Mouse (Mus musculus): ENCODE measurements around the gene Dclk3. TPM values are rescaled to one million over a fixed set of nuclear protein-coding genes. Genes with fewer than 3 reads are reported as not detected.

Dclk3 gene
- polyA plus RNA-seq, 1 experiment: 0.27 TPM

- H3K9ac ChIP-seq (ENCODE audit: low read depth, poor library complexity, severe bottlenecking): no peak overlapping the region
- H3K4me1 ChIP-seq (ENCODE audit: control insufficient read depth, insufficient read depth, low read length): no peaks in the 10 kb centered on the region
- no peak overlapping the region for H3K27ac ChIP-seq (ENCODE audit: insufficient read depth, low read length)
These were observed 48.0 kb downstream of the Dclk3 start for GRCm38 (mm10) chr9:111486645-111487477.

GRCm38 (mm10) chr9:111490583-111490982 is 51.7 kb downstream of the Dclk3 start:
- H3K9me3 ChIP-seq (replicated peaks; ENCODE audit: control insufficient read depth, insufficient read depth, low read length, poor library complexity, severe bottlenecking): no peaks in the 10 kb centered on the region
- no peak overlapping the region for H3K4me3 ChIP-seq (ENCODE audit: low read depth, low read length)
- no peaks in the 10 kb centered on the region for H3K4me1 ChIP-seq (ENCODE audit: control insufficient read depth, insufficient read depth, low read length)
- no peak overlapping the region for H3K27ac ChIP-seq (ENCODE audit: insufficient read depth, low read length)
- H3K27me3 ChIP-seq (ENCODE audit: control insufficient read depth, insufficient read depth, low read length, poor library complexity, severe bottlenecking): no peaks in the 10 kb centered on the region
- TF ChIP-seq CTCF (IDR thresholded peaks at IDR 0.05; ENCODE audit: low read depth, low read length) (no peak), EP300 (IDR thresholded peaks at IDR 0.05; ENCODE audit: insufficient read depth, low read depth, low read length) (no peak), POLR2A (IDR thresholded peaks at IDR 0.05; ENCODE audit: insufficient read depth, low read length) (no peak)
- H3K9ac ChIP-seq (ENCODE audit: low read depth, poor library complexity, severe bottlenecking): no peak overlapping the region
- no peaks in the 10 kb centered on the region for H3K36me3 ChIP-seq (ENCODE audit: control insufficient read depth, insufficient read depth, low read length, poor library complexity, severe bottlenecking)

More at GRCm38 (mm10) chr9:111486645-111487477, 48.0 kb downstream of the Dclk3 start:
- Histone ChIP-seq H3K27me3 (ENCODE audit: control insufficient read depth, insufficient read depth, low read length, poor library complexity, severe bottlenecking) (no peaks in the 10 kb centered on the region), H3K36me3 (ENCODE audit: control insufficient read depth, insufficient read depth, low read length, poor library complexity, severe bottlenecking) (no peaks in the 10 kb centered on the region), H3K4me3 (ENCODE audit: low read depth, low read length) (no peak overlapping the region), H3K9me3 (replicated peaks; ENCODE audit: control insufficient read depth, insufficient read depth, low read length, poor library complexity, severe bottlenecking) (no peaks in the 10 kb centered on the region)
- TF ChIP-seq EP300 (IDR thresholded peaks at IDR 0.05; ENCODE audit: insufficient read depth, low read depth, low read length): no peak
- TF ChIP-seq POLR2A (IDR thresholded peaks at IDR 0.05; ENCODE audit: insufficient read depth, low read length): no peak
- TF ChIP-seq CTCF (IDR thresholded peaks at IDR 0.05; ENCODE audit: low read depth, low read length): no peak

GRCm38 (mm10) chr9:111491280-111491679 is 52.4 kb downstream of the Dclk3 start:
- H3K9ac ChIP-seq (ENCODE audit: low read depth, poor library complexity, severe bottlenecking): no peak overlapping the region
- no peak overlapping the region for H3K4me3 ChIP-seq (ENCODE audit: low read depth, low read length)
- H3K4me1 ChIP-seq (ENCODE audit: control insufficient read depth, insufficient read depth, low read length): no peaks in the 10 kb centered on the region
- H3K27me3 ChIP-seq (ENCODE audit: control insufficient read depth, insufficient read depth, low read length, poor library complexity, severe bottlenecking): no peaks in the 10 kb centered on the region
- H3K36me3 ChIP-seq (ENCODE audit: control insufficient read depth, insufficient read depth, low read length, poor library complexity, severe bottlenecking): no peaks in the 10 kb centered on the region
- no peaks in the 10 kb centered on the region for H3K9me3 ChIP-seq (replicated peaks; ENCODE audit: control insufficient read depth, insufficient read depth, low read length, poor library complexity, severe bottlenecking)
- TF ChIP-seq POLR2A (IDR thresholded peaks at IDR 0.05; ENCODE audit: insufficient read depth, low read length): no peak
- no peak for TF ChIP-seq EP300 (IDR thresholded peaks at IDR 0.05; ENCODE audit: insufficient read depth, low read depth, low read length)
- TF ChIP-seq CTCF (IDR thresholded peaks at IDR 0.05; ENCODE audit: low read depth, low read length): no peak
- no peak overlapping the region for H3K27ac ChIP-seq (ENCODE audit: insufficient read depth, low read length)

- TF ChIP-seq EP300 (IDR thresholded peaks at IDR 0.05; ENCODE audit: insufficient read depth, low read depth, low read length): no peak
- no peak for TF ChIP-seq CTCF (IDR thresholded peaks at IDR 0.05; ENCODE audit: low read depth, low read length)
- TF ChIP-seq POLR2A (IDR thresholded peaks at IDR 0.05; ENCODE audit: insufficient read depth, low read length): no peak
- H3K27me3 ChIP-seq (ENCODE audit: control insufficient read depth, insufficient read depth, low read length, poor library complexity, severe bottlenecking): no peaks in the 10 kb centered on the region
- H3K4me3 ChIP-seq (ENCODE audit: low read depth, low read length): no peak overlapping the region
- H3K9me3 ChIP-seq (replicated peaks; ENCODE audit: control insufficient read depth, insufficient read depth, low read length, poor library complexity, severe bottlenecking): no peaks in the 10 kb centered on the region
- H3K9ac ChIP-seq (ENCODE audit: low read depth, poor library complexity, severe bottlenecking): no peak overlapping the region
- no peaks in the 10 kb centered on the region for H3K4me1 ChIP-seq (ENCODE audit: control insufficient read depth, insufficient read depth, low read length)
- no peak overlapping the region for H3K27ac ChIP-seq (ENCODE audit: insufficient read depth, low read length)
- no peaks in the 10 kb centered on the region for H3K36me3 ChIP-seq (ENCODE audit: control insufficient read depth, insufficient read depth, low read length, poor library complexity, severe bottlenecking)
These were observed 54.6 kb downstream of the Dclk3 start for GRCm38 (mm10) chr9:111493490-111493889.

GRCm38 (mm10) chr9:111495561-111495960 is 56.7 kb downstream of the Dclk3 start:
- Histone ChIP-seq H3K27ac (ENCODE audit: insufficient read depth, low read length) (no peak overlapping the region), H3K27me3 (ENCODE audit: control insufficient read depth, insufficient read depth, low read length, poor library complexity, severe bottlenecking) (no peaks in the 10 kb centered on the region), H3K9me3 (replicated peaks; ENCODE audit: control insufficient read depth, insufficient read depth, low read length, poor library complexity, severe bottlenecking) (no peaks in the 10 kb centered on the region), H3K4me3 (ENCODE audit: low read depth, low read length) (no peak overlapping the region), H3K4me1 (ENCODE audit: control insufficient read depth, insufficient read depth, low read length) (no peaks in the 10 kb centered on the region), H3K36me3 (ENCODE audit: control insufficient read depth, insufficient read depth, low read length, poor library complexity, severe bottlenecking) (no peaks in the 10 kb centered on the region), H3K9ac (ENCODE audit: low read depth, poor library complexity, severe bottlenecking) (no peak overlapping the region)
- TF ChIP-seq CTCF (IDR thresholded peaks at IDR 0.05; ENCODE audit: low read depth, low read length): peak; percentile 87
- TF ChIP-seq POLR2A (IDR thresholded peaks at IDR 0.05; ENCODE audit: insufficient read depth, low read length): no peak
- no peak for TF ChIP-seq EP300 (IDR thresholded peaks at IDR 0.05; ENCODE audit: insufficient read depth, low read depth, low read length)

Measured in ES-Bruce4 (cell line).